Mouse (Mus musculus): ENCODE results near the gene Klrg1. TPM values are rescaled to one million over a fixed set of nuclear protein-coding genes. Genes with fewer than 3 reads are reported as not detected.
A peak's percentile ranks its signal among the peaks of the same experiment; 100 is the strongest.

Klrg1 gene
- polyA plus RNA-seq, 1 experiment from 2014 or later, result not detected

- no peak overlapping the region for H3K9ac ChIP-seq
- 41% methylated on average over 9 of the region's 9 CpGs for WGBS
- ATAC-seq (ENCODE audit: insufficient number of reproducible peaks, low FRiP score), result no peak
- peak overlapping the region; percentile 31; the same call in 1 of the 2 replicates for H3K27ac ChIP-seq (ENCODE audit: poor library complexity, severe bottlenecking)
- H3K4me1 ChIP-seq (replicated peaks), result peaks cover 8% of the 10 kb centered on the region; the same call in 1 of the 2 replicates
- H3K4me2 ChIP-seq, result peak overlapping the region; percentile 54
- no peaks in the 10 kb centered on the region for H3K27me3 ChIP-seq (replicated peaks)
- peak overlapping the region; percentile 17; the same call in 1 of the 2 replicates for H3K4me3 ChIP-seq
- H3K9me3 ChIP-seq (replicated peaks), result no peaks in the 10 kb centered on the region
- no peaks in the 10 kb centered on the region for H3K36me3 ChIP-seq
Measured at GRCm38 (mm10) chr6:122303526-122303925, 20.8 kb upstream of the Klrg1 start.

GRCm38 (mm10) chr6:122302661-122303060, 20.0 kb upstream of the Klrg1 start:
- Histone ChIP-seq H3K27me3 (replicated peaks) (no peaks in the 10 kb centered on the region), H3K4me2 (no peak overlapping the region), H3K4me3 (no peak overlapping the region), H3K4me1 (replicated peaks) (peaks cover 8% of the 10 kb centered on the region; the same call in 1 of the 2 replicates), H3K27ac (ENCODE audit: poor library complexity, severe bottlenecking) (no peak overlapping the region), H3K36me3 (no peaks in the 10 kb centered on the region), H3K9ac (no peak overlapping the region), H3K9me3 (replicated peaks) (no peaks in the 10 kb centered on the region)
- WGBS, result 78% methylated on average over 4 of the region's 4 CpGs
- no peak for ATAC-seq (ENCODE audit: insufficient number of reproducible peaks, low FRiP score)

GRCm38 (mm10) chr6:122302121-122302520, 19.4 kb upstream of the Klrg1 start:
- Histone ChIP-seq H3K4me2 (no peak overlapping the region), H3K27me3 (replicated peaks) (no peaks in the 10 kb centered on the region), H3K9me3 (replicated peaks) (no peaks in the 10 kb centered on the region), H3K27ac (ENCODE audit: poor library complexity, severe bottlenecking) (no peak overlapping the region), H3K4me3 (no peak overlapping the region), H3K4me1 (replicated peaks) (peaks cover 8% of the 10 kb centered on the region; the same call in 1 of the 2 replicates), H3K9ac (no peak overlapping the region), H3K36me3 (no peaks in the 10 kb centered on the region)
- 75% methylated on average over 1 of the region's 1 CpGs for WGBS
- no peak for ATAC-seq (ENCODE audit: insufficient number of reproducible peaks, low FRiP score)

GRCm38 (mm10) chr6:122299621-122300133, 17.0 kb upstream of the Klrg1 start:
- ATAC-seq (ENCODE audit: insufficient number of reproducible peaks, low FRiP score), result no peak
- WGBS, result 30% methylated on average over 3 of the region's 3 CpGs

GRCm38 (mm10) chr6:122298223-122298609, 15.5 kb upstream of the Klrg1 start:
- H3K4me1 ChIP-seq (replicated peaks), result peaks cover 7% of the 10 kb centered on the region; the same call in 1 of the 2 replicates
- H3K27ac ChIP-seq (ENCODE audit: poor library complexity, severe bottlenecking), result no peak overlapping the region
- peak overlapping the region; percentile 95 for H3K4me2 ChIP-seq
- no peak overlapping the region for H3K9ac ChIP-seq
- no peaks in the 10 kb centered on the region for H3K9me3 ChIP-seq (replicated peaks)
- WGBS, result 47% methylated on average over 4 of the region's 4 CpGs
- 0 out of 2 replicates have a peak, but pooled peaks cover 6% of the 10 kb centered on the region for H3K27me3 ChIP-seq (replicated peaks)
- no peak overlapping the region; the same call in 1 of the 2 replicates for H3K4me3 ChIP-seq
- ATAC-seq (ENCODE audit: insufficient number of reproducible peaks, low FRiP score), result no peak
- no peaks in the 10 kb centered on the region for H3K36me3 ChIP-seq

More at GRCm38 (mm10) chr6:122299621-122300133, 17.0 kb upstream of the Klrg1 start:
- H3K4me3 ChIP-seq, result no peak overlapping the region
- no peak overlapping the region for H3K9ac ChIP-seq
- H3K27me3 ChIP-seq (replicated peaks), result 0 out of 2 replicates have a peak, but pooled peaks cover 3% of the 10 kb centered on the region
- peaks cover 12% of the 10 kb centered on the region for H3K4me1 ChIP-seq (replicated peaks)
- no peak overlapping the region for H3K27ac ChIP-seq (ENCODE audit: poor library complexity, severe bottlenecking)
- no peaks in the 10 kb centered on the region for H3K36me3 ChIP-seq
- H3K4me2 ChIP-seq, result no peak overlapping the region
- no peaks in the 10 kb centered on the region for H3K9me3 ChIP-seq (replicated peaks)

GRCm38 (mm10) chr6:122297279-122298222, 14.9 kb upstream of the Klrg1 start:
- peak overlapping the region; percentile 95 for H3K4me2 ChIP-seq
- H3K4me1 ChIP-seq (replicated peaks), result peaks cover 7% of the 10 kb centered on the region; the same call in 1 of the 2 replicates
- 8% methylated on average over 25 of the region's 25 CpGs for WGBS
- 0 out of 2 replicates have a peak, but pooled peaks cover 6% of the 10 kb centered on the region for H3K27me3 ChIP-seq (replicated peaks)
- no peaks in the 10 kb centered on the region for H3K9me3 ChIP-seq (replicated peaks)
- peak overlapping the region; percentile 61 for H3K4me3 ChIP-seq
- no peak overlapping the region for H3K27ac ChIP-seq (ENCODE audit: poor library complexity, severe bottlenecking)
- 0 out of 2 replicates have a peak, but pooled peaks have one; percentile 45 for ATAC-seq (ENCODE audit: insufficient number of reproducible peaks, low FRiP score)
- H3K36me3 ChIP-seq, result no peaks in the 10 kb centered on the region
- H3K9ac ChIP-seq, result peak overlapping the region; percentile 69

- Histone ChIP-seq H3K9me3 (replicated peaks) (no peaks in the 10 kb centered on the region), H3K4me3 (peak overlapping the region; percentile 61), H3K27me3 (replicated peaks) (0 out of 2 replicates have a peak, but pooled peaks cover 6% of the 10 kb centered on the region), H3K27ac (ENCODE audit: poor library complexity, severe bottlenecking) (no peak overlapping the region), H3K4me2 (peak overlapping the region; percentile 95), H3K36me3 (no peaks in the 10 kb centered on the region), H3K9ac (peak overlapping the region; percentile 69; the same call in 1 of the 2 replicates), H3K4me1 (replicated peaks) (peaks cover 7% of the 10 kb centered on the region; the same call in 1 of the 2 replicates)
- no peak for ATAC-seq (ENCODE audit: insufficient number of reproducible peaks, low FRiP score)
- WGBS, result 19% methylated on average over 3 of the region's 3 CpGs
Measured at GRCm38 (mm10) chr6:122296918-122297278, 14.2 kb upstream of the Klrg1 start.

- Histone ChIP-seq H3K4me1 (replicated peaks) (peaks cover 7% of the 10 kb centered on the region; the same call in 1 of the 2 replicates), H3K27me3 (replicated peaks) (0 out of 2 replicates have a peak, but pooled peaks cover 6% of the 10 kb centered on the region), H3K36me3 (no peaks in the 10 kb centered on the region), H3K9ac (no peak overlapping the region), H3K4me2 (no peak overlapping the region), H3K27ac (ENCODE audit: poor library complexity, severe bottlenecking) (no peak overlapping the region), H3K4me3 (no peak overlapping the region), H3K9me3 (replicated peaks) (no peaks in the 10 kb centered on the region)
- ATAC-seq (ENCODE audit: insufficient number of reproducible peaks, low FRiP score), result no peak
- 38% methylated on average over 9 of the region's 9 CpGs for WGBS
Measured at GRCm38 (mm10) chr6:122295242-122295641, 12.6 kb upstream of the Klrg1 start.

- Histone ChIP-seq H3K27me3 (replicated peaks) (0 out of 2 replicates have a peak, but pooled peaks cover 6% of the 10 kb centered on the region), H3K9ac (no peak overlapping the region), H3K4me2 (no peak overlapping the region), H3K4me1 (replicated peaks) (peaks cover 4% of the 10 kb centered on the region; the same call in 1 of the 2 replicates), H3K4me3 (no peak overlapping the region), H3K27ac (ENCODE audit: poor library complexity, severe bottlenecking) (no peak overlapping the region), H3K36me3 (no peaks in the 10 kb centered on the region), H3K9me3 (replicated peaks) (no peaks in the 10 kb centered on the region)
- 63% methylated on average over 3 of the region's 3 CpGs for whole genome bisulfite sequencing
- ATAC-seq (ENCODE audit: insufficient number of reproducible peaks, low FRiP score), result no peak
Measured at GRCm38 (mm10) chr6:122294290-122294689, 11.6 kb upstream of the Klrg1 start.

GRCm38 (mm10) chr6:122293796-122294195, 11.1 kb upstream of the Klrg1 start:
- WGBS, result 80% methylated on average over 9 of the region's 9 CpGs
- Histone ChIP-seq H3K36me3 (no peaks in the 10 kb centered on the region), H3K9me3 (replicated peaks) (no peaks in the 10 kb centered on the region), H3K4me1 (replicated peaks) (peaks cover 4% of the 10 kb centered on the region; the same call in 1 of the 2 replicates), H3K9ac (no peak overlapping the region), H3K27ac (ENCODE audit: poor library complexity, severe bottlenecking) (no peak overlapping the region), H3K4me2 (no peak overlapping the region), H3K27me3 (replicated peaks) (0 out of 2 replicates have a peak, but pooled peaks cover 6% of the 10 kb centered on the region), H3K4me3 (no peak overlapping the region)
- ATAC-seq (ENCODE audit: insufficient number of reproducible peaks, low FRiP score), result no peak

- Histone ChIP-seq H3K4me3 (no peak overlapping the region), H3K27ac (ENCODE audit: poor library complexity, severe bottlenecking) (no peak overlapping the region), H3K36me3 (no peaks in the 10 kb centered on the region), H3K27me3 (replicated peaks) (0 out of 2 replicates have a peak, but pooled peaks cover 6% of the 10 kb centered on the region), H3K9ac (no peak overlapping the region), H3K4me1 (replicated peaks) (peaks cover 4% of the 10 kb centered on the region; the same call in 1 of the 2 replicates), H3K9me3 (replicated peaks) (no peaks in the 10 kb centered on the region), H3K4me2 (no peak overlapping the region)
- WGBS, result 90% methylated on average over 8 of the region's 8 CpGs
- ATAC-seq (ENCODE audit: insufficient number of reproducible peaks, low FRiP score), result no peak
Measured at GRCm38 (mm10) chr6:122293121-122293520, 10.4 kb upstream of the Klrg1 start.
